Mouse (Mus musculus): Measurements from ENCODE around the gene Gstz1. TPM values are rescaled to one million over a fixed set of nuclear protein-coding genes. Genes with fewer than 3 reads are reported as not detected.
"Not testable (repeated sequence)": the region's sequence is repeated elsewhere in the genome, so short reads cannot be mapped to it uniquely, and the experiment has no call there.

Gstz1 gene
- total RNA-seq, 2 experiments from 2014 or later = 34.9 to 36.0 TPM

GRCm38 (mm10) chr12:87149471-87149870, 2.5 kb downstream of the Gstz1 start:
- DNase-seq = no peak
- intact Hi-C loops (cut with DNase I) = no loop called here

GRCm38 (mm10) chr12:87154448-87154847, 7.5 kb downstream of the Gstz1 start:
- intact Hi-C loops (cut with DNase I) = loop anchor here (10.0 kb wide), 1 partner anchor 120 kb away; no protein-coding TSS in a partner anchor

GRCm38 (mm10) chr12:87157361-87157760, 10.4 kb downstream of the Gstz1 start:
- DNase-seq = no peak
- intact Hi-C loops (cut with DNase I) = loop anchor here (10.0 kb wide), 1 partner anchor 117 kb away; no protein-coding TSS in a partner anchor

More at GRCm38 (mm10) chr12:87154448-87154847, 7.5 kb downstream of the Gstz1 start:
- not testable (repeated sequence) for DNase-seq

- intact Hi-C loops (cut with DNase I) = loop anchor here (10.0 kb wide), 1 partner anchor 117 kb away; no protein-coding TSS in a partner anchor
- no peak for DNase-seq
Observed at GRCm38 (mm10) chr12:87158099-87158498, 11.1 kb downstream of the Gstz1 start.

GRCm38 (mm10) chr12:87160310-87160709, 13.3 kb downstream of the Gstz1 start:
- intact Hi-C loops (cut with DNase I) = no loop called here
- DNase-seq = no peak

GRCm38 (mm10) chr12:87160815-87161214, 13.8 kb downstream of the Gstz1 start:
- no peak for DNase-seq
- intact Hi-C loops (cut with DNase I) = no loop called here

GRCm38 (mm10) chr12:87175194-87175946, 28.4 kb downstream of the Gstz1 start:
- intact Hi-C loops (cut with DNase I) = no loop called here
- no peak for DNase-seq

GRCm38 (mm10) chr12:87177631-87178030, 30.7 kb downstream of the Gstz1 start:
- intact Hi-C loops (cut with DNase I) = no loop called here
- no peak for DNase-seq

- intact Hi-C loops (cut with DNase I) = no loop called here
- DNase-seq = no peak
Observed at GRCm38 (mm10) chr12:87193008-87193407, 46.0 kb downstream of the Gstz1 start.

GRCm38 (mm10) chr12:87195069-87195468, 48.1 kb downstream of the Gstz1 start:
- DNase-seq = no peak
- intact Hi-C loops (cut with DNase I) = no loop called here

- DNase-seq = no peak
- intact Hi-C loops (cut with DNase I) = no loop called here
Observed at GRCm38 (mm10) chr12:87196310-87196709, 49.3 kb downstream of the Gstz1 start.

GRCm38 (mm10) chr12:87198792-87199191, 51.8 kb downstream of the Gstz1 start:
- no peak for DNase-seq
- intact Hi-C loops (cut with DNase I) = no loop called here

- DNase-seq = peak in 1 of 2 experiments; percentile 8
Observed at GRCm38 (mm10) chr12:87199206-87199972, 52.4 kb downstream of the Gstz1 start, which contains the start of gene Samd15. Gene Samd15 (plus strand): TSS chr12:87199723.

GRCm38 (mm10) chr12:87199973-87200586, 53.1 kb downstream of the Gstz1 start, which contains the start of gene Tmed8:
Gene Tmed8 (minus strand): TSS chr12:87200454.
- peak; percentile 41 to 58 for DNase-seq
- intact Hi-C loops (cut with DNase I) = no loop called here

More at GRCm38 (mm10) chr12:87199206-87199972, 52.4 kb downstream of the Gstz1 start, which contains the start of gene Samd15:
- intact Hi-C loops (cut with DNase I) = no loop called here

GRCm38 (mm10) chr12:87201694-87202093, 54.7 kb downstream of the Gstz1 start:
- intact Hi-C loops (cut with DNase I) = no loop called here
- DNase-seq = no peak

GRCm38 (mm10) chr12:87205789-87206188, 58.8 kb downstream of the Gstz1 start:
- intact Hi-C loops (cut with DNase I); DNase-seq: not testable (repeated sequence)

- intact Hi-C loops (cut with DNase I) = no loop called here
- DNase-seq = no peak
Observed at GRCm38 (mm10) chr12:87212844-87213606, 66.1 kb downstream of the Gstz1 start.
